Mouse (Mus musculus): ENCODE measurements at regions not wholly inside any gene's neighbourhood (a gene's known extent, or its start where the extent isn't known, plus 50 kb on each side); places are given as distances from the start of the nearest gene placed in this dataset.

DNA sequence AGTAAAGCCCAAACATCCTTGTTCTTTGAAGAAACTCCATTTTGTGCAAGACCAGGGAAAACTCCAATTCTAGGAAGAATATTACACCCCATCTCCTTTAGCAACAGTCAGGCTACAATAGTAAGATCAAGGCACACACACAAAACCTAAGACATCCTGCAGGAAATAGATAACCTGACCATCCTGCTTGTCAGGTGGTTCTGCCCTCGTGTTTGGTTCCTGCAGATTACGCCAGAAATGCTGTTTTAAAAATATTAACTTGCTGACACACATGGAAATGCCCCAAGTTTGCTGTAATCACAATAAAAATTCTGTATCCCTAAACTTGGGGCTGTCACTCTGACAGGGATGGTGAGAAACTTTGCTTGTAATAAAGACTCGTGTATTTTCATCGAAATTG lies 251.6 kb downstream of the Kcnj3 start:
- intact Hi-C loops (cut with DNase I) = no loop called here
- DNase-seq (ENCODE audit: low spot score in 2 of 2) = no peak

DNA sequence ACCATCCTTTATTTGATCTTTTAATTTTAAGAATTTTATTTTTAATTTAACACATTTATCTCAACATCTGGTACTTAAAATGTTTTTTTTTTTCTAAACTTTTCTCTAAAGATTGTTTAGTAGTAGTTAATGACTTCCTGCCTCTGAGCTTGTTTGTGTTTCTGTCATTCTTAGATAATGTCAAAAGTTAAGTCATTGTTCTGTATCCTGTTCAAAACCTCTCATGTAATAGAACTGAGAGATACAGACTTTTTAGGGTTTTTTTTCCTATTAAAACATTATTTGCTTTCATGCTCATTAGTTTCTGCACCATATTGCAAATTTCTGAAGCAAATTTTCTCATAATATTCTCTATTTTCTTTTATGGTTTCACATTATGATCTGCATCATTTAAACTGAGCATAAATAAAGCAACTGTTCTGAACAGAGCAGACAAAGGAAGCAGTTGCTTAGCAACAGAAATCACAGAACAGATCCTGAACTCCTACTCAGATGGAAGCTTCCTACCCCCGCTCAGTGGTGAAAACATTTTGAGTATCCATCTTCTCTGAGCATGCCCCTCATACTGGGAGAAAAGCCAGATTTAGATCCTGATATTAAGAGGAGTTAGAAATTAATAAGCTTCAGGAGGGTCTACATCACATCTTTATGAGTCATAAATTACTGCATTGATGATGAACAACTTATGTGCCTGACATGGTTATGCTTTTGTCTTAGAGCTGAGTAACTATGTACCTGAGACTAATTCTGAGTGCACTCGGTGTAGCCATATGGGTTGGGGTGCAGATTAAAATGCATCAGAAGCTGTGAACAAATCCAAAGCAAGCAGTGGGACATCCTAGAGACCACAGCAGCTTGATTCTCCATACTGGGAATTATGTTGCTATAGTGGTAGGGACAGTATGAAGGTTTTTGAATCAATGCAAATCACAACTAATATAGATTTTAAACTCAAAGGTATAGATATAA lies 257.4 kb downstream of the Kcnj3 start:
- DNase-seq (ENCODE audit: low spot score in 2 of 2) = peak; percentile 57 to 92
- intact Hi-C loops (cut with DNase I) = loop anchor here (1.0 to 5.0 kb wide), 2 partner anchors 101 to 197 kb away; no protein-coding TSS in a partner anchor

- peak in 1 of 2 experiments; percentile 49 for DNase-seq (ENCODE audit: low spot score in 2 of 2)
- intact Hi-C loops (cut with DNase I) = loop anchor here (5.0 kb wide), 1 partner anchor 118 kb away; no protein-coding TSS in a partner anchor
Observed at GRCm38 (mm10) chr2:55699705-55700104, 263.9 kb downstream of the Kcnj3 start.
